Mouse (Mus musculus): Measurements from ENCODE around the gene Eif1ad. TPM values are rescaled to one million over a fixed set of nuclear protein-coding genes. Genes with fewer than 3 reads are reported as not detected.
A peak's percentile ranks its signal among the peaks of the same experiment; 100 is the strongest.
"Not testable (repeated sequence)": the region's sequence is repeated elsewhere in the genome, so short reads cannot be mapped to it uniquely, and the experiment has no call there.

The Eif1ad gene
- polyA plus RNA-seq, 1 experiment from 2014 or later = 49.6 TPM

- Histone ChIP-seq H3K9me3 (no peaks in the 10 kb centered on the region), H3K36me3 (peaks cover 57% of the 10 kb centered on the region), H3K27me3 (no peaks in the 10 kb centered on the region), H3K27ac (replicated peaks) (no peak overlapping the region), H3K4me3 (no peak overlapping the region), H3K4me1 (peaks cover 27% of the 10 kb centered on the region), H3K4me2 (replicated peaks) (no peak overlapping the region), H3K9ac (replicated peaks) (no peak overlapping the region)
- ATAC-seq (replicated peaks) = no peak
- 94% methylated on average over 8 of the region's 8 CpGs for WGBS
Observed at GRCm38 (mm10) chr19:5384715-5385114, 18.2 kb downstream of the Eif1ad start.

DNA sequence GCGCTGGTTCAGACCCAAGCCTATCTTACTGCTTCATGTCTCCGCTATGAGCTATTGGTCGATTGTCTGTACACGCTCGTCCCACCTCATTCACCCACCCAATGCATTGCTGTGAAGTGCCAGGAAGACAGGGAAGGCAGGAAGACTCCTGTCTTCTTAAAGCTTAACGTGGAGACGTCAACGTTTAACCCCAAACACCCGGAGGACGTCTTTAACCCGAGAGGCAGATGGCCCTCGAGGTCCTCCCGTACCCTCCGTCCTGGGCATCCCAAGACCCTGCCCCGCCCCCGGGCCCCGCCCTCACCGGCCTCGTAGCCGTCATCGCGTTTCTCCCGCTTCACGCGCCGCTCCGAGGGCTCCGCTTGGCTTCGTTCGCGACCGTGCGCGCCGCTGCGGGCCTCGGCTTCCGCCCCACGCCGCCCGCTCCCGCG, 21.5 kb downstream of the Eif1ad start:
- under 1% methylated on average over 43 of the region's 43 CpGs for WGBS
- H3K27ac ChIP-seq (replicated peaks) = peak overlapping the region; percentile 83
- ATAC-seq (replicated peaks) = peak; percentile 36; the same call in 1 of the 2 replicates

GRCm38 (mm10) chr19:5388588-5389242, 22.2 kb downstream of the Eif1ad start, which contains the start of gene Sart1:
TSS of gene Sart1 (minus strand) at chr19:5388703.
- peak within 1 kb of the TSS; percentile 88 for H3K4me3 ChIP-seq
- H3K9me3 ChIP-seq = no peaks in the 10 kb centered on the region
- H3K27ac ChIP-seq (replicated peaks) = peak within 1 kb of the TSS; percentile 83
- peak within 1 kb of the TSS; percentile 65 for H3K4me2 ChIP-seq (replicated peaks)
- 2% methylated on average over 43 of the region's 43 CpGs for whole genome bisulfite sequencing
- peak within 1 kb of the TSS; percentile 81 for H3K9ac ChIP-seq (replicated peaks)
- peak; percentile 98 for ATAC-seq (replicated peaks)
- H3K4me1 ChIP-seq = peaks cover 39% of the 10 kb centered on the region
- H3K36me3 ChIP-seq = peaks cover 18% of the 10 kb centered on the region
- H3K27me3 ChIP-seq = no peaks in the 10 kb centered on the region

More for the DNA sequence above, 21.5 kb downstream of the Eif1ad start:
- Histone ChIP-seq H3K36me3 (peaks cover 25% of the 10 kb centered on the region), H3K4me2 (replicated peaks) (peak overlapping the region; percentile 65), H3K4me1 (peaks cover 39% of the 10 kb centered on the region), H3K27me3 (no peaks in the 10 kb centered on the region), H3K9ac (replicated peaks) (peak overlapping the region; percentile 81), H3K9me3 (no peaks in the 10 kb centered on the region), H3K4me3 (peak overlapping the region; percentile 88)

DNA sequence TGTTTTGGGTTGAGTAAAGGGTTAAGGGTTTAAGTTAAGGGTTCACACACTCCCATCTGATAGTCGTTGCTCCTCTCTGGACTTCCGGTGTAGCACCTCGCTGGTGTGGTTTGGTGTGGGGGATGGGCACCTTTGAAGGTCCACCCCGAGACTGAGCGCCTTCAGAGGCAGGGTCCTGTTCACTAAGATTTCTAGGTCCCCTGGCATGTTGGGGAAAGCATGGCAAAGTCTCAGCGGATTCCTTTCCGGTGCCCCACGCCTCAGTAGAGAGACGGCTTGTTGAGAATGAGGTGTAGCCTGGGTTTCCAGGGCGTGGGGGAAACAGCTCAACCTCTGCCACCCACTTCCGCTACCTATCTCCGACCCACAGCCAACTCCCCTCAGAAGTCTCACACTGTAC, 23.1 kb downstream of the Eif1ad start:
- H3K4me3 ChIP-seq = peak overlapping the region; percentile 88
- H3K9me3 ChIP-seq = no peaks in the 10 kb centered on the region
- no peak for ATAC-seq (replicated peaks)
- 61% methylated on average over 12 of the region's 12 CpGs for WGBS
- H3K4me2 ChIP-seq (replicated peaks) = peak overlapping the region; percentile 65
- no peaks in the 10 kb centered on the region for H3K27me3 ChIP-seq
- peaks cover 39% of the 10 kb centered on the region for H3K4me1 ChIP-seq
- H3K36me3 ChIP-seq = peaks cover 8% of the 10 kb centered on the region
- no peak overlapping the region for H3K27ac ChIP-seq (replicated peaks)
- H3K9ac ChIP-seq (replicated peaks) = no peak overlapping the region

GRCm38 (mm10) chr19:5390416-5390815, 23.9 kb downstream of the Eif1ad start:
- no peaks in the 10 kb centered on the region for H3K27me3 ChIP-seq
- H3K4me2 ChIP-seq (replicated peaks) = no peak overlapping the region
- no peaks in the 10 kb centered on the region for H3K9me3 ChIP-seq
- H3K36me3 ChIP-seq = 0 out of 2 replicates have a peak, but pooled peaks cover 2% of the 10 kb centered on the region
- ATAC-seq (replicated peaks) = no peak
- H3K9ac ChIP-seq (replicated peaks) = no peak overlapping the region
- no peak overlapping the region for H3K4me3 ChIP-seq
- peaks cover 39% of the 10 kb centered on the region for H3K4me1 ChIP-seq
- no peak overlapping the region for H3K27ac ChIP-seq (replicated peaks)
- WGBS = 91% methylated on average over 8 of the region's 8 CpGs

GRCm38 (mm10) chr19:5392892-5393291, 26.4 kb downstream of the Eif1ad start:
- peaks cover 20% of the 10 kb centered on the region for H3K4me1 ChIP-seq
- no peak overlapping the region for H3K4me3 ChIP-seq
- H3K4me2 ChIP-seq (replicated peaks) = no peak overlapping the region
- no peak overlapping the region for H3K9ac ChIP-seq (replicated peaks)
- no peaks in the 10 kb centered on the region for H3K36me3 ChIP-seq
- no peak for ATAC-seq (replicated peaks)
- 36% methylated on average over 4 of the region's 4 CpGs for WGBS
- no peaks in the 10 kb centered on the region for H3K27me3 ChIP-seq
- no peaks in the 10 kb centered on the region for H3K9me3 ChIP-seq
- H3K27ac ChIP-seq (replicated peaks) = no peak overlapping the region

- Histone ChIP-seq H3K9me3 (no peaks in the 10 kb centered on the region), H3K4me3 (no peak overlapping the region), H3K27ac (replicated peaks) (no peak overlapping the region), H3K36me3 (no peaks in the 10 kb centered on the region), H3K4me1 (peaks cover 18% of the 10 kb centered on the region), H3K27me3 (no peaks in the 10 kb centered on the region), H3K9ac (replicated peaks) (no peak overlapping the region), H3K4me2 (replicated peaks) (no peak overlapping the region)
- 55% methylated on average over 10 of the region's 10 CpGs for WGBS
- no peak for ATAC-seq (replicated peaks)
Observed at GRCm38 (mm10) chr19:5394168-5394567, 27.6 kb downstream of the Eif1ad start.

- H3K9me3 ChIP-seq = no peaks in the 10 kb centered on the region
- peaks cover 6% of the 10 kb centered on the region; the same call in 1 of the 2 replicates for H3K4me1 ChIP-seq
- no peak overlapping the region for H3K27ac ChIP-seq (replicated peaks)
- no peaks in the 10 kb centered on the region for H3K27me3 ChIP-seq
- no peak overlapping the region for H3K4me2 ChIP-seq (replicated peaks)
- H3K36me3 ChIP-seq = no peaks in the 10 kb centered on the region
- H3K4me3 ChIP-seq = no peak overlapping the region
- 68% methylated on average over 4 of the region's 4 CpGs for WGBS
- H3K9ac ChIP-seq (replicated peaks) = no peak overlapping the region
- no peak for ATAC-seq (replicated peaks)
Observed at GRCm38 (mm10) chr19:5395371-5395770, 28.8 kb downstream of the Eif1ad start.

- not testable (repeated sequence) for H3K4me3 ChIP-seq; H3K4me1 ChIP-seq; H3K9me3 ChIP-seq; H3K9ac ChIP-seq (replicated peaks); H3K4me2 ChIP-seq (replicated peaks); H3K27ac ChIP-seq (replicated peaks); H3K36me3 ChIP-seq; ATAC-seq (replicated peaks); H3K27me3 ChIP-seq
- 65% methylated on average over 4 of the region's 4 CpGs for WGBS
Observed at GRCm38 (mm10) chr19:5401073-5401472, 34.5 kb downstream of the Eif1ad start.

DNA sequence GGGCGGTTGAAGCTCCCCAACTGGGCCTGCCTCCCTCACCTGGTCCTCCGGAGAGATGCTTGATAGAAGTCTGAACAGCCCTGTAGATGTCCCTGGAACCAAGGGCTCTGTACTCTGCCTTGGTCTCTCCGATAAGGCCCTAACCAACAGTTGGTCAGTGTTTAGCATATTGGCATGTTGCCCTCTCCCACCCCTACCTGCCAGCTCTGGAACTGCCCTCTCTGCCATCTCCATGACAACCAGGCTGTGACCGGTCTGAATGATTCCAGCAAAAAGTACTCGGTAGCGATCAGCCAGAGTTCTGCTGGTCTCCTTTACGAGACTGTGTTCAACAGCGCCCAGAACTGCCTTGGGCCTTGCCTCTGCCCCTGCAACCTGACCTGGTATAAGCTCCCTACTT, 35.8 kb downstream of the Eif1ad start, which contains the start of gene Tsga10ip:
TSS of gene Tsga10ip (minus strand) at position 234 of the 400 bp plus-strand sequence.
- peaks cover 6% of the 10 kb centered on the region for H3K4me1 ChIP-seq
- no peak within 1 kb of the TSS for H3K4me2 ChIP-seq (replicated peaks)
- no peaks in the 10 kb centered on the region for H3K9me3 ChIP-seq
- no peak within 1 kb of the TSS for H3K27ac ChIP-seq (replicated peaks)
- H3K27me3 ChIP-seq = no peaks in the 10 kb centered on the region
- no peak within 1 kb of the TSS for H3K9ac ChIP-seq (replicated peaks)
- H3K36me3 ChIP-seq = no peaks in the 10 kb centered on the region
- ATAC-seq (replicated peaks) = no peak
- WGBS = 70% methylated on average over 8 of the region's 8 CpGs
- no peak within 1 kb of the TSS for H3K4me3 ChIP-seq

DNA sequence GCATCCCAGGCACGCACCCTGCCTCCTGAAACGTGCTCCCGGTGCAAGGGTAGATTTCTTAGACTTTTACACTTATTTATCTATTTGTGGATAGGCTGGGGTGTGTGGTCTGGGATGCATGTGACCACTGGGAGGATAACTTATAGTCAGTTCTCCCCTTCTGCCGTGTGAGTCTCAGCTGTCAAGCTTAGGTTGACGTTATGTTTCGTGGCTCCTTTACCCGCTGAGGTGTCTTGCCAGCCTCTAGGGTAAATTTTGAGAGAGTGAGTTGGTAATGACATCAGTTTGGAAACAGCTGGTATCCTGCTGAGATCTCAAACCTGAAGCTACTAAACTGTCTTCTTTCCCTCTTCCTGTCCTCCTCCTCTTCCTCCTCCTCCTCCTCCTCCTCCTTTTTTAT, 39.4 kb downstream of the Eif1ad start:
- no peak for ATAC-seq (replicated peaks)
- H3K27ac ChIP-seq (replicated peaks) = peak overlapping the region; percentile 55
- WGBS = 24% methylated on average over 7 of the region's 7 CpGs

DNA sequence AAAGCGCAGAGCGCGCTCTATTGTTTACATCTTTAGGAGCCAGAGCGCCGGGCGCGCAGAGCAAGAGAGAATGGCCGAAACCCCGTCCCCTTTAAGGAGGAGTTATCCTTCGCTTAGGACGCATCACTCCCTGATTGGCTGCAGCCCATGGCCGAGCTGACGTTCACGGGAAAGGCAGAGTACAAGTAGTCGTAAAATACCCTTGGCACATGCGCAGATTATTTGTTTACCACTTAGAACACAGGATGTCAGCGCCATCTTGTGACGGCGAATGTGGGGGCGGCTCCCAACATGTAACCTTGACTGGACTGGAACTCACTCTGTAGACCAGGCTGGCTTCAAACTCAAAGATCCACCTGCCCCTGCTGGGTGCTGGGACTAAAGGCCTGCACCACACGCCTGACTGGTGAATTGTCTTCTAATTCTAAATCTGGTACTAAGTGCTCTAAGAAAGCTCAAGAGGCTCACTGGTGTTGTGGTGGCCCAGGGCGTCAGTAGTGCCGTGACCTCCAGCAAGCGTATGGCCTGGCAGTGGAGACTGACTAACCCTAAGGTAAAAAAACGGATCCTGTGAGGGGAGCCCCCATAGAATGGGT, 40.1 kb downstream of the Eif1ad start:
- H3K36me3 ChIP-seq, H3K9me3 ChIP-seq, H3K27me3 ChIP-seq: not testable (repeated sequence)
- peak; percentile 84 for ATAC-seq (replicated peaks)
- peaks cover 15% of the 10 kb centered on the region for H3K4me1 ChIP-seq
- H3K4me2 ChIP-seq (replicated peaks) = peak overlapping the region; percentile 80
- peak overlapping the region; percentile 66 for H3K9ac ChIP-seq (replicated peaks)
- WGBS = 11% methylated on average over 25 of the region's 25 CpGs
- peak overlapping the region; percentile 62 for H3K4me3 ChIP-seq
- peak overlapping the region; percentile 93 for H3K27ac ChIP-seq (replicated peaks)

More for the DNA sequence above, 39.4 kb downstream of the Eif1ad start:
- H3K27me3 ChIP-seq = no peaks in the 10 kb centered on the region
- peak overlapping the region; percentile 62 for H3K4me3 ChIP-seq
- H3K9me3 ChIP-seq = no peaks in the 10 kb centered on the region
- peak overlapping the region; percentile 43 for H3K9ac ChIP-seq (replicated peaks)
- peak overlapping the region; percentile 52 for H3K4me2 ChIP-seq (replicated peaks)
- H3K4me1 ChIP-seq = peaks cover 15% of the 10 kb centered on the region
- no peaks in the 10 kb centered on the region for H3K36me3 ChIP-seq

Measured in forebrain, embryonic 15.5 days (tissue).